ENCODE assay signal across 8 mouse cellular contexts in genomic region chr12:98627392-98628259, GRCm38 (mm10). TPM values are rescaled to one million over a fixed set of nuclear protein-coding genes. Genes with fewer than 3 reads are reported as not detected.
DNase-seq lines count a peak whose midpoint lies in the region; ATAC-seq and TF ChIP-seq lines count a peak whose summit lies in the region.

Gene Spata7, plus strand, starts transcription at chr12:98628157.

- no peak for TF ChIP-seq CTCF in olfactory bulb, adult 2 months (IDR thresholded peaks at IDR 0.05; ENCODE audit: insufficient read depth, low read depth, low read length)

- peak; percentile 92 for ATAC-seq in frontal cortex, adult (ENCODE audit: low TSS enrichment)
- peak; percentile 97 for ATAC-seq in lung, embryonic 15.5 days (ENCODE audit: borderline replicate concordance, extremely low read depth, low FRiP score, low TSS enrichment)

- H3K9me3 ChIP-seq in hindbrain, embryonic 10.5 days: 0 out of 2 replicates have a peak, but pooled peaks cover 5% of the 10 kb centered on the region
- H3K9me3 ChIP-seq in lung, embryonic 15.5 days: no peaks in the 10 kb centered on the region

- H3K27ac ChIP-seq in hindbrain, embryonic 10.5 days: peak within 1 kb of the TSS; percentile 84
- H3K27ac ChIP-seq in lung, embryonic 15.5 days: no peak within 1 kb of the TSS
- H3K27ac ChIP-seq in olfactory bulb, adult 2 months (ENCODE audit: insufficient read depth, low read depth, low read length): peak within 1 kb of the TSS; percentile 76

- H3K4me1 ChIP-seq in hindbrain, embryonic 10.5 days (replicated peaks): peaks cover 17% of the 10 kb centered on the region
- 0 out of 2 replicates have a peak, but pooled peaks cover 8% of the 10 kb centered on the region for H3K4me1 ChIP-seq in lung, embryonic 15.5 days
- no peaks in the 10 kb centered on the region for H3K4me1 ChIP-seq in olfactory bulb, adult 2 months (ENCODE audit: control insufficient read depth, insufficient read depth, low read length)

- peak within 1 kb of the TSS; percentile 54 for H3K9ac ChIP-seq in lung, embryonic 15.5 days

- peaks cover 3% of the 10 kb centered on the region; the same call in 1 of the 2 replicates for H3K36me3 ChIP-seq in hindbrain, embryonic 10.5 days
- H3K36me3 ChIP-seq in lung, embryonic 15.5 days: no peaks in the 10 kb centered on the region

- H3K4me3 ChIP-seq in hindbrain, embryonic 10.5 days: peak within 1 kb of the TSS; percentile 66
- peak within 1 kb of the TSS; percentile 75 for H3K4me3 ChIP-seq in lung, embryonic 15.5 days
- peak within 1 kb of the TSS; percentile 99 for H3K4me3 ChIP-seq in olfactory bulb, adult 2 months (ENCODE audit: insufficient read depth, low read depth, low read length)

- no peaks in the 10 kb centered on the region for H3K27me3 ChIP-seq in hindbrain, embryonic 10.5 days (ENCODE audit: insufficient read depth, poor library complexity, severe bottlenecking)
- no peaks in the 10 kb centered on the region for H3K27me3 ChIP-seq in lung, embryonic 15.5 days

- peak; percentile 93 for DNase-seq in Muller cell, postnatal 12 days (ENCODE audit: inconsistent ontology term)
- DNase-seq in cerebellum, adult 9-10 months: peak; percentile 88
- DNase-seq in hindbrain, embryonic 10.5 days (ENCODE audit: low spot score): peak; percentile 94
- DNase-seq in layer of hippocampus, adult 9-10 months (ENCODE audit: low spot score): peak; percentile 59
- peak; percentile 68 to 71 for DNase-seq in thymus, adult 18-20 months

- 4% methylated on average over 32 of the region's 32 CpGs for WGBS in hindbrain, embryonic 10.5 days
- WGBS in lung, embryonic 15.5 days: 1% methylated on average over 32 of the region's 32 CpGs
- WGBS in olfactory bulb, adult 2 months: under 1% methylated on average over 32 of the region's 32 CpGs

- TF ChIP-seq POLR2A in olfactory bulb, adult 2 months (IDR thresholded peaks at IDR 0.05; ENCODE audit: insufficient read depth, low read depth, low read length): no peak

- H3K4me2 ChIP-seq in lung, embryonic 15.5 days: peak within 1 kb of the TSS; percentile 59

RNA-seq across cellular contexts. Expression of gene Spata7, which starts in this region (rescaled TPM):
- 20.2 and 22.5 TPM in 2 replicates for polyA plus RNA-seq in hindbrain, embryonic 10.5 days (2016; fragmentation: Nextera tagmentation; extraction: Ambion mirVana)
- 15.2 and 16.5 TPM in 2 replicates for polyA plus RNA-seq in lung, embryonic 15.5 days (2015; fragmentation: Nextera tagmentation; extraction: Ambion mirVana)
- not detected in 2 replicates for polyA plus RNA-seq in olfactory bulb, adult 2 months (2012; ENCODE audit: insufficient read depth, insufficient read length, low replicate concordance, missing spikeins)
